Mouse (Mus musculus): ENCODE measurements around the gene Wasf2. TPM values are rescaled to one million over a fixed set of nuclear protein-coding genes. Genes with fewer than 3 reads are reported as not detected.

Wasf2 gene
- polyA plus RNA-seq, 1 experiment, result 45.7 TPM

DNA sequence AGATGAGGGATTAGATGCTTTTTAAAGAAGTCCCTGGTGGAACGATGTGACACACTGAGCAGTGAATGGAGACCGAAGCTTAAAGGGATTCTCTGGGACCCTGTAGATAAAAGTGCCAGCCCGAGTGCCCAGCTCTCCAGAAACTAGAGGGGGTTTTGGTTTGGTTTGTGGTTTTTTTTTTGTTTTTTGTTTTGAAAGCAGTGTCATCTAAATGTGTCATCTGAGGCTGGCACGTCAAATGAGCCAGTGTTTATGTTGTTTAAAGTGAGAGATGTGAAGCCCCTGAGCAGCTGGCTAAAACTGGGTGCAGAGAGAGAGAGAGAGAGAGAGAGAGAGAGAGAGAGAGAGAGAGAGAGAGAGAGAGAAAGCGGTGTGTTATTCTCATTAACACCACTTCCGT, 31.9 kb downstream of the Wasf2 start:
- H3K4me1 ChIP-seq (ENCODE audit: control insufficient read depth, insufficient read depth, low read length), result peaks cover 33% of the 10 kb centered on the region
- H3K27me3 ChIP-seq (replicated peaks; ENCODE audit: control insufficient read depth, insufficient read depth, low read length), result no peaks in the 10 kb centered on the region
- WGBS, result 58% methylated on average over 6 of the region's 6 CpGs
- no peak overlapping the region for H3K27ac ChIP-seq (ENCODE audit: insufficient read depth, low read depth, low read length)
- H3K36me3 ChIP-seq (ENCODE audit: control insufficient read depth, insufficient read depth, low read length), result no peaks in the 10 kb centered on the region
- H3K4me3 ChIP-seq (ENCODE audit: insufficient read depth, low read depth, low read length), result no peak overlapping the region
- DNase-seq, result no peak
- TF ChIP-seq CTCF (conservative IDR thresholded peaks at IDR 0.05; ENCODE audit: insufficient read depth, insufficient read length, low read depth, low read length), result no peak
- no peak for TF ChIP-seq POLR2A (IDR thresholded peaks at IDR 0.05; ENCODE audit: low read depth, low read length)

DNA sequence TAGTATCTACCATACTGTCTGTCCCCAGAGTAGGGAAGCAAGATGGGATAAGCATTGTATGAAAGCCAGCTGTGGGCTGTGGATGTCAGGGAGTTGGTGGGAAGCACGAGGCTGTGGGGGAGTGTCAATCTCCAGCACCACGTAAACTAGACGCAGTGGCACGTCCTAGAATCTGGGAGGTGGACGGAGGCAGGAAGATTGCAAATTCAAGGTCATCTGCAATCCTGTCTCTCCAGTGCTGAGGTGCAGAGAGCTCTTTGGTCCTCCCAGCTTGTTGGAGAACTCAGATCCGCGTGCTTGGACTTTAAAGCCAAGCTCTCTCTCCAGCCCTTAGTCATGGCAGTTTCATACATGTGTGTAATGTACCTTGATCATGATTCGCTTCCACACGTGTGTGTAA, 36.5 kb downstream of the Wasf2 start:
- H3K27me3 ChIP-seq (replicated peaks; ENCODE audit: control insufficient read depth, insufficient read depth, low read length), result no peaks in the 10 kb centered on the region
- no peak for DNase-seq
- H3K4me1 ChIP-seq (ENCODE audit: control insufficient read depth, insufficient read depth, low read length), result peaks cover 25% of the 10 kb centered on the region
- TF ChIP-seq POLR2A (IDR thresholded peaks at IDR 0.05; ENCODE audit: low read depth, low read length) (no peak), CTCF (conservative IDR thresholded peaks at IDR 0.05; ENCODE audit: insufficient read depth, insufficient read length, low read depth, low read length) (no peak)
- WGBS, result 63% methylated on average over 9 of the region's 9 CpGs
- no peak overlapping the region for H3K4me3 ChIP-seq (ENCODE audit: insufficient read depth, low read depth, low read length)
- no peak overlapping the region for H3K27ac ChIP-seq (ENCODE audit: insufficient read depth, low read depth, low read length)
- no peaks in the 10 kb centered on the region for H3K36me3 ChIP-seq (ENCODE audit: control insufficient read depth, insufficient read depth, low read length)

DNA sequence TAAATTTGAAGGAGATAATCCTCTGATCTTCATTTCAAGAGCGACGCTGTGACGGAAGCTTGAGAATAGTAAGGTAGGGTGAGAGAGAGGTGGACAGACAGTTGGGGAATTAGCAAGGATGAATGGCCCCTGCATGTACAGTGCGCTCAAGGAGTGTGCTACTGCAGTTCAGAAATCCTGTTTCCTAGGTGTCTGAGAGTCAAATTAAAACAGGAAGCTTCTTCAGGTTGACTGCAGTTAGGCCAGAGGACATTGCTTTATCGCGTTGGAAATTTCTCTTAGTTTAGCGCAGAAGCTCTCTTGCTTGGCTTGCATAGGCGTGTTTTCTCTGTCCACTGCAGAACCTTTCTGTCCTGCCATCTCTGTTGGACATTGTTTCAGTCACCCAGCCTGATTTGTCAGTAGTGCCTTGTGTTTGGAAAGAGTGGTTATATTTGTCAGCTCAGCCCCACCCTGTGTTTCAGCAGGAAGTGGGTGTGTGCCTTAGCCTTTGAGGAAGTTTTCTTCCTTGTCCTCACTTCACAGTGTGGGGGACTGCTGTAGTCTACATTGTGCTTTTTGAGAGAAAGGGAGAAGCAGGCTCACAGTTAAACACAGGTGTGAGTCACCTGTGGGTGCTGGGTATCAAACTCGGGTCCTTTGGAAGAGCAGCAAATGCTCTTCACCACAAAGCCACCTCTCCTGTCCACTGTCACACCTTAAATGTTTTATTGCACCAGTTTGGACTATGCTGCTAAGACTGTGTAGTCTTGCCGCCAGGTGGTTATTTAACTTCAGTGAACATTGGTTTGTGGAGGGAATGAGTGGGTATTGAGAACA, 39.1 kb downstream of the Wasf2 start:
- H3K27me3 ChIP-seq (replicated peaks; ENCODE audit: control insufficient read depth, insufficient read depth, low read length), result no peaks in the 10 kb centered on the region
- H3K4me3 ChIP-seq (ENCODE audit: insufficient read depth, low read depth, low read length), result no peak overlapping the region
- peak overlapping the region; percentile 66 for H3K27ac ChIP-seq (ENCODE audit: insufficient read depth, low read depth, low read length)
- H3K36me3 ChIP-seq (ENCODE audit: control insufficient read depth, insufficient read depth, low read length), result no peaks in the 10 kb centered on the region
- H3K4me1 ChIP-seq (ENCODE audit: control insufficient read depth, insufficient read depth, low read length), result peaks cover 29% of the 10 kb centered on the region
- 63% methylated on average over 10 of the region's 10 CpGs for WGBS
- DNase-seq, result peak; percentile 70
- TF ChIP-seq POLR2A (IDR thresholded peaks at IDR 0.05; ENCODE audit: low read depth, low read length), result no peak
- no peak for TF ChIP-seq CTCF (conservative IDR thresholded peaks at IDR 0.05; ENCODE audit: insufficient read depth, insufficient read length, low read depth, low read length)

DNA sequence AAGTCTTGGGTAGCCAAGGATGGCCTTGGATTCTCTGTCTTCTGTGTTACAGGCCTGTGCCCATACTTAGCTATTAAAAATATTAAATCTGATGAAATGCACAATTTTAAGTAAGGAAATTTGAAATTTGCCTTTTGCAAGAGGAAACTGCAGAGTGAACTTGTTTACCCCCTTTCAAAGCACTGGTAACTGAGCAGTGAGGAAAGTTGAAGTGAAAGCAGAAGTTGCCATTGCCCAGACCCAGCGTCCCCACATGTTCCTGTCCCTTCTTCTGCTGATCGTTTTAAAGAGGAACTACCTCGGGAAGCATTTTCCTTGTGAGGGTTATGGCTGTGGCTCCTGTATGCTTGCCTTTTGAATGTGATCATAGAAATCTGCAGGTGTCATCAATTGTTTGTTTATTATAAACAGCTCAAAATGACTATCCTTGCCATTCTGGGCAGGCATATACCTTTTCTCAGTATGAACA, 39.8 kb downstream of the Wasf2 start:
- TF ChIP-seq CTCF (conservative IDR thresholded peaks at IDR 0.05; ENCODE audit: insufficient read depth, insufficient read length, low read depth, low read length) (no peak), POLR2A (IDR thresholded peaks at IDR 0.05; ENCODE audit: low read depth, low read length) (no peak)
- WGBS, result 52% methylated on average over 3 of the region's 3 CpGs
- Histone ChIP-seq H3K36me3 (ENCODE audit: control insufficient read depth, insufficient read depth, low read length) (no peaks in the 10 kb centered on the region), H3K4me3 (ENCODE audit: insufficient read depth, low read depth, low read length) (no peak overlapping the region), H3K4me1 (ENCODE audit: control insufficient read depth, insufficient read depth, low read length) (peaks cover 28% of the 10 kb centered on the region), H3K27me3 (replicated peaks; ENCODE audit: control insufficient read depth, insufficient read depth, low read length) (no peaks in the 10 kb centered on the region), H3K27ac (ENCODE audit: insufficient read depth, low read depth, low read length) (peak overlapping the region; percentile 66)
- DNase-seq, result peak; percentile 40

DNA sequence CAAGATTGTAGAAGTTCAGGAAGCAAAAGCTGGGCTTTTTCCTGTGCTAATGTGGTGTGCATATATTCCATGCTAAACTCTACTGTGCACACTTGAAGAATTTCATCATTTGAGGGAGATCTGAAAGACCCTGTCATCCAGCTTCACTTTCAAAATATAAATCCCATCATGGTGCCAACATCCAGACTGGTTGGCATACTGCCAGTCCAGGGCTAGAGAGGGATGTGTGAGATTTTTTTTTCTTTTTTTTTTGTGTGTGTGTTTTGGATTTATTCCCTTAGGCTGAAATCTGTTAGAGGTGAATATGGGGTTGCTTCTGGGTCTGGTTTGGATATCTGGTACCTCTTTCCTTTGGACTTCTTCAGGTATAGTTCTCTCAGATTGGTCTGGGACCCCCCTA, 40.3 kb downstream of the Wasf2 start:
- no peak for DNase-seq
- no peaks in the 10 kb centered on the region for H3K27me3 ChIP-seq (replicated peaks; ENCODE audit: control insufficient read depth, insufficient read depth, low read length)
- H3K27ac ChIP-seq (ENCODE audit: insufficient read depth, low read depth, low read length), result no peak overlapping the region
- no peak overlapping the region for H3K4me3 ChIP-seq (ENCODE audit: insufficient read depth, low read depth, low read length)
- peaks cover 31% of the 10 kb centered on the region for H3K4me1 ChIP-seq (ENCODE audit: control insufficient read depth, insufficient read depth, low read length)
- TF ChIP-seq POLR2A (IDR thresholded peaks at IDR 0.05; ENCODE audit: low read depth, low read length) (no peak), CTCF (conservative IDR thresholded peaks at IDR 0.05; ENCODE audit: insufficient read depth, insufficient read length, low read depth, low read length) (no peak)
- no peaks in the 10 kb centered on the region for H3K36me3 ChIP-seq (ENCODE audit: control insufficient read depth, insufficient read depth, low read length)

DNA sequence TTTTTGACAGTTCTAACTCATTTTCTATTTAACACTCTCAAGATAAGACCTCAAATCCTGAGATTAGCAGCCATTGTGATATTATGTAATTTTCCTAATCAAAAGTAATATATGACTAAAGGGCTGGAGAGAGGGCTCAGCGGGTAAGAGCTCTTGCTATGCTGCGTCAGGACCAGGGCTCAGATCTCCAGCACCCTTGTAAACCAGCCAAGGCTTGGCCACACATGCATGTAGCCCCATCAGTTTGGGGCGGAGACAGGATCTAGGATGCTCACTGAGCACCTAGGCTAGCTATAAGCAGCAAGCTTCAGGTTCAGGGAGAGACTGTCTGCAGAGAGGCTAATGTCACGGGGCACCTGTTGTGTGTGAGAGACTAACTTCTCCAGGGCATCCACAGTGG, 42.1 kb downstream of the Wasf2 start:
- 72% methylated on average over 4 of the region's 4 CpGs for WGBS
- Histone ChIP-seq H3K27me3 (replicated peaks; ENCODE audit: control insufficient read depth, insufficient read depth, low read length) (no peaks in the 10 kb centered on the region), H3K4me1 (ENCODE audit: control insufficient read depth, insufficient read depth, low read length) (peaks cover 32% of the 10 kb centered on the region), H3K36me3 (ENCODE audit: control insufficient read depth, insufficient read depth, low read length) (no peaks in the 10 kb centered on the region), H3K27ac (ENCODE audit: insufficient read depth, low read depth, low read length) (0 out of 2 replicates have a peak overlapping the region, but pooled peaks have one; percentile 0), H3K4me3 (ENCODE audit: insufficient read depth, low read depth, low read length) (no peak overlapping the region)
- TF ChIP-seq POLR2A (IDR thresholded peaks at IDR 0.05; ENCODE audit: low read depth, low read length), result no peak
- TF ChIP-seq CTCF (conservative IDR thresholded peaks at IDR 0.05; ENCODE audit: insufficient read depth, insufficient read length, low read depth, low read length), result no peak
- DNase-seq, result no peak

DNA sequence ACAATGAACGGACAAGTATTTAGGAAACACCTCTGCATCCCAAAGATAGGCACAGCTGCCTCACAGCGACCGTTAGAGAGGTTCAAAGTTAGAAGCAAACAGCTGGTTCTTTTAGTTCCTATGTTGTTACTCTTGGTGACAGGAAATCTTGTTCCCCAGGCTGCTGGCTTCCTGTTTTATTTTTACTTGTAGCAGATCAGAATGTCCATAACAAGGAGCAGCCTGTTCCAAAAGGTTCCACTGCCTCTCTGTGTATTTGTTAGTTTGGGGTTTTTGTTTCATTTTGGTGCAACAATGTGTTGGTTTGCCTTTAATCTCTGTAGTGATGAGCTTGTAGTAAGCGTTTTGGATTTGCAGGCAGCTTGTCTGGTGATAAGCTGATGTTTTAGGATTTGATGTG, 44.1 kb downstream of the Wasf2 start:
- TF ChIP-seq POLR2A (IDR thresholded peaks at IDR 0.05; ENCODE audit: low read depth, low read length) (no peak), CTCF (conservative IDR thresholded peaks at IDR 0.05; ENCODE audit: insufficient read depth, insufficient read length, low read depth, low read length) (no peak)
- WGBS, result 52% methylated on average over 4 of the region's 4 CpGs
- H3K4me1 ChIP-seq (ENCODE audit: control insufficient read depth, insufficient read depth, low read length), result peaks cover 29% of the 10 kb centered on the region
- peak; percentile 78 for DNase-seq
- no peaks in the 10 kb centered on the region for H3K27me3 ChIP-seq (replicated peaks; ENCODE audit: control insufficient read depth, insufficient read depth, low read length)
- H3K4me3 ChIP-seq (ENCODE audit: insufficient read depth, low read depth, low read length), result no peak overlapping the region
- H3K27ac ChIP-seq (ENCODE audit: insufficient read depth, low read depth, low read length), result peak overlapping the region; percentile 76
- no peaks in the 10 kb centered on the region for H3K36me3 ChIP-seq (ENCODE audit: control insufficient read depth, insufficient read depth, low read length)
